Mouse (Mus musculus): ENCODE results near the gene Rufy3. TPM values are rescaled to one million over a fixed set of nuclear protein-coding genes. Genes with fewer than 3 reads are reported as not detected.
A peak's percentile ranks its signal among the peaks of the same experiment; 100 is the strongest.

Rufy3 gene
- total and polyA plus RNA-seq, 2 experiments from 2014 or later, result 248 to 250 TPM

- no peaks in the 10 kb centered on the region for H3K9me3 ChIP-seq (ENCODE audit: low read length)
- WGBS, result 65% methylated on average over 3 of the region's 3 CpGs
These were observed 4.7 kb downstream of the Rufy3 start for GRCm38 (mm10) chr5:88569541-88569940.

GRCm38 (mm10) chr5:88574829-88575228, 10.0 kb downstream of the Rufy3 start:
- WGBS, result 88% methylated on average over 3 of the region's 3 CpGs
- no peak for TF ChIP-seq CTCF (IDR thresholded peaks at IDR 0.05)
- Histone ChIP-seq H3K27me3 (ENCODE audit: insufficient read depth, low read length) (no peaks in the 10 kb centered on the region), H3K36me3 (ENCODE audit: insufficient read depth, low read length) (no peaks in the 10 kb centered on the region), H3K4me3 (ENCODE audit: low read depth, low read length) (no peak overlapping the region), H3K4me1 (ENCODE audit: insufficient read depth, low read length) (no peaks in the 10 kb centered on the region), H3K9me3 (ENCODE audit: low read length) (no peaks in the 10 kb centered on the region), H3K27ac (ENCODE audit: low read depth, low read length) (no peak overlapping the region), H3K4me2 (ENCODE audit: low read depth, low read length, poor library complexity, severe bottlenecking) (no peak overlapping the region), H3K9ac (replicated peaks; ENCODE audit: low read length, poor library complexity, severe bottlenecking) (no peak overlapping the region)
- ATAC-seq (ENCODE audit: low FRiP score) (no peak), DNase-seq (ENCODE audit: low spot score) (no peak)

More at GRCm38 (mm10) chr5:88569541-88569940, 4.7 kb downstream of the Rufy3 start:
- ATAC-seq (ENCODE audit: low FRiP score), result no peak
- no peaks in the 10 kb centered on the region for H3K4me1 ChIP-seq (ENCODE audit: insufficient read depth, low read length)
- no peak overlapping the region for H3K27ac ChIP-seq (ENCODE audit: low read depth, low read length)
- H3K9ac ChIP-seq (replicated peaks; ENCODE audit: low read length, poor library complexity, severe bottlenecking), result no peak overlapping the region
- no peak overlapping the region for H3K4me2 ChIP-seq (ENCODE audit: low read depth, low read length, poor library complexity, severe bottlenecking)
- DNase-seq (ENCODE audit: low spot score), result no peak
- no peak for TF ChIP-seq CTCF (IDR thresholded peaks at IDR 0.05)
- H3K4me3 ChIP-seq (ENCODE audit: low read depth, low read length), result no peak overlapping the region
- no peaks in the 10 kb centered on the region for H3K36me3 ChIP-seq (ENCODE audit: insufficient read depth, low read length)
- H3K27me3 ChIP-seq (ENCODE audit: insufficient read depth, low read length), result no peaks in the 10 kb centered on the region

GRCm38 (mm10) chr5:88575506-88576338, 10.9 kb downstream of the Rufy3 start:
- Histone ChIP-seq H3K4me3 (ENCODE audit: low read depth, low read length) (no peak overlapping the region), H3K9me3 (ENCODE audit: low read length) (no peaks in the 10 kb centered on the region), H3K4me1 (ENCODE audit: insufficient read depth, low read length) (no peaks in the 10 kb centered on the region), H3K9ac (replicated peaks; ENCODE audit: low read length, poor library complexity, severe bottlenecking) (no peak overlapping the region), H3K36me3 (ENCODE audit: insufficient read depth, low read length) (no peaks in the 10 kb centered on the region), H3K27ac (ENCODE audit: low read depth, low read length) (no peak overlapping the region), H3K27me3 (ENCODE audit: insufficient read depth, low read length) (no peaks in the 10 kb centered on the region), H3K4me2 (ENCODE audit: low read depth, low read length, poor library complexity, severe bottlenecking) (no peak overlapping the region)
- ATAC-seq (ENCODE audit: low FRiP score) (no peak), DNase-seq (ENCODE audit: low spot score) (no peak)
- no peak for TF ChIP-seq CTCF (IDR thresholded peaks at IDR 0.05)
- 68% methylated on average over 3 of the region's 3 CpGs for WGBS

GRCm38 (mm10) chr5:88580681-88581080, 15.8 kb downstream of the Rufy3 start:
- no peaks in the 10 kb centered on the region for H3K9me3 ChIP-seq (ENCODE audit: low read length)
- DNase-seq (ENCODE audit: low spot score), result no peak
- ATAC-seq (ENCODE audit: low FRiP score), result no peak
- no peak overlapping the region for H3K9ac ChIP-seq (replicated peaks; ENCODE audit: low read length, poor library complexity, severe bottlenecking)
- TF ChIP-seq CTCF (IDR thresholded peaks at IDR 0.05), result no peak
- WGBS, result 82% methylated on average over 10 of the region's 10 CpGs
- no peak overlapping the region for H3K27ac ChIP-seq (ENCODE audit: low read depth, low read length)
- no peaks in the 10 kb centered on the region for H3K36me3 ChIP-seq (ENCODE audit: insufficient read depth, low read length)
- no peak overlapping the region for H3K4me2 ChIP-seq (ENCODE audit: low read depth, low read length, poor library complexity, severe bottlenecking)
- no peaks in the 10 kb centered on the region for H3K4me1 ChIP-seq (ENCODE audit: insufficient read depth, low read length)
- no peaks in the 10 kb centered on the region for H3K27me3 ChIP-seq (ENCODE audit: insufficient read depth, low read length)
- H3K4me3 ChIP-seq (ENCODE audit: low read depth, low read length), result no peak overlapping the region

- Histone ChIP-seq H3K27me3 (ENCODE audit: insufficient read depth, low read length) (no peaks in the 10 kb centered on the region), H3K36me3 (ENCODE audit: insufficient read depth, low read length) (no peaks in the 10 kb centered on the region), H3K4me3 (ENCODE audit: low read depth, low read length) (no peak overlapping the region), H3K27ac (ENCODE audit: low read depth, low read length) (no peak overlapping the region), H3K9ac (replicated peaks; ENCODE audit: low read length, poor library complexity, severe bottlenecking) (no peak overlapping the region), H3K9me3 (ENCODE audit: low read length) (no peaks in the 10 kb centered on the region), H3K4me2 (ENCODE audit: low read depth, low read length, poor library complexity, severe bottlenecking) (no peak overlapping the region), H3K4me1 (ENCODE audit: insufficient read depth, low read length) (peaks cover 2% of the 10 kb centered on the region)
- no peak for TF ChIP-seq CTCF (IDR thresholded peaks at IDR 0.05)
- no peak for ATAC-seq (ENCODE audit: low FRiP score)
- 92% methylated on average over 6 of the region's 6 CpGs for whole genome bisulfite sequencing
- DNase-seq (ENCODE audit: low spot score), result no peak
These were observed 16.5 kb downstream of the Rufy3 start for GRCm38 (mm10) chr5:88581343-88581742.

- peak; percentile 98 for DNase-seq (ENCODE audit: low spot score)
- peak overlapping the region; percentile 69 for H3K9ac ChIP-seq (replicated peaks; ENCODE audit: low read length, poor library complexity, severe bottlenecking)
- 10% methylated on average over 9 of the region's 9 CpGs for WGBS
- H3K36me3 ChIP-seq (ENCODE audit: insufficient read depth, low read length), result no peaks in the 10 kb centered on the region
- H3K27ac ChIP-seq (ENCODE audit: low read depth, low read length), result peak overlapping the region; percentile 77
- no peaks in the 10 kb centered on the region for H3K27me3 ChIP-seq (ENCODE audit: insufficient read depth, low read length)
- H3K4me3 ChIP-seq (ENCODE audit: low read depth, low read length), result peak overlapping the region; percentile 71
- no peaks in the 10 kb centered on the region for H3K9me3 ChIP-seq (ENCODE audit: low read length)
- no peak for TF ChIP-seq CTCF (IDR thresholded peaks at IDR 0.05)
- H3K4me2 ChIP-seq (ENCODE audit: low read depth, low read length, poor library complexity, severe bottlenecking), result peak overlapping the region; percentile 77
- peaks cover 18% of the 10 kb centered on the region for H3K4me1 ChIP-seq (ENCODE audit: insufficient read depth, low read length)
- ATAC-seq (ENCODE audit: low FRiP score), result peak; percentile 96
These were observed 18.6 kb downstream of the Rufy3 start for GRCm38 (mm10) chr5:88583271-88584031.
